Mouse (Mus musculus) skeletal muscle tissue, adult 2 months (tissue): Measurements from ENCODE around the gene Tmem131.

Experiments
- DNase-seq: peaks from one replicate; pipeline ENCODE4 v3.0.0-alpha.2; 2012; ENCODE audit warnings: low read depth, low spot score

The Tmem131 gene

DNA sequence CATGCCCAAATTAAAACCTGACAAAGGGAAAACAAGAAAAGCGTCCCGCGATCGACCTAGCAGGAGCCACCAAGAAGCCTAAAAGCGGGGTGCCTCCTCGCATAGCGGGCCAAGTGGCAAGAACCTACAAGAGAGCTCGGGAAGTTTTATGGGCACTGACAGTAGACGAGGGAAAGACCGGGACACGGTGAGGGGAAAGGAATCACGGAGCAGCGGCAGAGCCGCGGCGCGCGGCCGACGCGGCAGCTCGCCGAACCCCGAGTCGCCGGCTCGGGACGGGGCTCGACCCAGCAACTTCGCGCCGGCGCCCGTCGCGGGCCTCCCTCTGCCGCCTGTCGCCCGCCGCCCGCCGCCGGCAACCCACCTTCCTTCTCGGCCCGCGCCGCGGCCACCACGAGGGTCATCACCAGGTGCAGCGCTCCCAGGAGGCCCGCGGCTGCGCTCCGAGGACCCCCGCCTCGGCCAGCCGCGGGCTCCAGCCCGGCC, 4.6 kb downstream of the Tmem131 start:
- no peak for DNase-seq

GRCm38 (mm10) chr1:36938348-36938747, 5.1 kb downstream of the Tmem131 start:
- no peak for DNase-seq

DNA sequence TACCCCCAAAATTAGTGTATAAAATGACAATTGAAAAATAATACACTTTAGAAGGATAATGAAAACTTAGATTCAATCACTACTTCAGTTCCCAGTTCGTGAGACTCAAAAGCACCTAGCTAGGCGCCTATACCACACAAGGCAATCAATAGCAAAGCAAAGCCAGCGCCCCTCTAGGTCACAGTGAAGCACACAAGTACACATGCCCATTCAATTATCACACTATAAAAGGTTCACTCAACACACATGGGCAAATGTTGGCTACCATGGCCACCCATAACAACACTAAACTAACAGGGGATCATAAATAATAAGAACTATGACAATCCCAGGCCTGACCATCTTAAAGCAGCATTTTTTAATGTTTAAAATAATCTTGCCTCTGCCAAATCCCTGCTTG, 5.8 kb downstream of the Tmem131 start:
- no peak for DNase-seq

DNA sequence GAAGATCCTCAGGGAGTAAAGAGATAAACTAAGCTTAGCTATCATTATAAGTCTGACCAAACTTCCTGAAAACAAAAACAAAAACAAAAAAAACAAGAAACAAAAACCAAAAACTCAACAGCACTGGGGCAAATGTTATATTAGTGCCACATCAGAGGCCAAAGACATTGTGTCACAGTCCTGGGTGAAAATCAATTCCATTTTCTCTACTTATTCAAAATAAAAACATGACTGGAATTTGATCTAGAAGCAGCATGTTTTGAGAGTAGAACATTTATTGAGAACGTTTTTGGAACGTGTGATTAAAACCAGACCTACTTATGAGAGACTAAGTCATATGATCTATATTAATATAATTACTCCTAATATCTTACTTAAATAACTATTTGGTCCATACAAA, 6.5 kb downstream of the Tmem131 start:
- no peak for DNase-seq

DNA sequence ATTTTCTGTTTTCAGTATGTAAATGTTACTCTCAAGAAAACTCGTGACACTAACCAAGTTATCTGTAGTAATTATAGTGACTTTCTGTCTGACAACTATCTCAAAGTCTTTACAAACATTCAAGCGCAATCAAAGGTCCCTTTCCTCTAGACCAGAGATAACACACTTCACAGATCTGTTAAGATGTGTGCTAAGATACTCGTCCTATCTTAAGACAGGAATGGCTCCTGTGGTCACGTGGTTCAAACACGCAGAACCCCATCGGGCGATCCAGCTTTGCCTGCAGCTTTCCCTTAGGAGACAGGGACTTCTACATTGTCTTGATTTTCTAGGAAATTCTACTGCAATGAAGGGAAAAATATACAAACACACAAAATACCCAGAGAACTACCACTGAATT, 6.9 kb downstream of the Tmem131 start:
- DNase-seq: no peak

DNA sequence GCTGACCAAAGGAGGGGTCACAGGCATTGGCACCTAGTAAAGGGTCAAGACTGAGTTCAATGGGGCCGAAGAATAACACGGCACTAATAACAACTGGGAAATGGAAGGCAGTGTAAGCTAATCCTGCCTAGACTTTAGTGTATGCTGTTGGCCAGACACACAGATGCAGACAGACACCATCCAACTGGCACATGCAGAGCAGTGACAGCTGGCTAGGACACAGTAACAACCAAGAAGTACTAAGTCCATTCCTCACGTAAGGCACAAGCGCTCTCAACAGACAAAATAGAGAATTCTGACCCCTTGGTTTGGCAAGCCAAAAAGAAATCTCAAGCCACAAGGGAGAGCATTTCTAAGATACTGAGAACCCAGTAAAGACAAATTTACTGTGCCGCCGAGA, 8.7 kb downstream of the Tmem131 start:
- DNase-seq: no peak

DNA sequence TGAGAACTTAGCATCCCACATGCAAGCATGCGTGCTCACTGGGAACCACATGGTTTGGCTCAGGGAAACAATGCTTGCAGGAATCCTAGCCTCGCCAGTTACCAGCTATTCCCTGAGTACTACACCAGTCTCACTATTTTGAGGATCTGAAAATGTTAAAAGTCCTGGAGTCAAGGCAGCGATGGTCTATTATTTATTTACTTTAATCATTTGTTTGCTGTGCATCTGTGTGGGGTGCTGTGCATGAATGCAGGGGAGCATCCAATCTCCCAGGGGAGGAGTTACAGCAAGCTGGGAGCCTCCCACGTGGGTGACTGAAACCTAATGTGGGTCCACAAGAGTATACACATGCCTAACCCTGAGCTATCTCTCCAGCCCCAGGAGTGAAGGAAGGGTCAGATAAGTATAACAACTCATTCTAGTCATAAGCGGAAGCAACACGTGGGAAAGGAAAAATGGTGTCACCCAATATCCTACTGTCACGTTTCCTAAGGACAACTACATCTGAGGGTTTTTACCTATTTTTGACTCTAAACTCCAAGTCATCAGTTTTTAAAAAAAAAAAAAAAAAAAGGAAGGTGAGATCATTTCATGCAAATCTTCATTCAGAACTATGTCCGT, 9.4 kb downstream of the Tmem131 start:
- no peak for DNase-seq

DNA sequence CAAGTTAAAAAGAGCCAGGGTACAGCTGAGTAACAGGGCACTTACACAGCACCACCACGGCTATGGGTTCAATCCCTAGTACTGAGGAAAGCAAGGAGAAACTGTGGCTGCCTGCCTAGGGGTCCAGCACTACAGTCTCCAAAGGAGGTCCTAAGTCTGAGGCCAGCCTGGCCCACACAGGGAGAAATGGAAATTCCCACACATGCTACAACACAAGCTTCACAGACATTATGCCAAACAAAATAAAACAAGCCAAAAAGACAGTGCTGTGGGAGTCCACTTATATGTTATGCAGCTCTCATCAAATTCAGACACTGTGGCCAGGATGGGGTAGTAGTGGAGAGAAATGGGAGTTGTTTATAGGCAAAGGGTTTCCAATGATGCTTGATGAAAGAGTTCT, 11.2 kb downstream of the Tmem131 start:
- DNase-seq: no peak

DNA sequence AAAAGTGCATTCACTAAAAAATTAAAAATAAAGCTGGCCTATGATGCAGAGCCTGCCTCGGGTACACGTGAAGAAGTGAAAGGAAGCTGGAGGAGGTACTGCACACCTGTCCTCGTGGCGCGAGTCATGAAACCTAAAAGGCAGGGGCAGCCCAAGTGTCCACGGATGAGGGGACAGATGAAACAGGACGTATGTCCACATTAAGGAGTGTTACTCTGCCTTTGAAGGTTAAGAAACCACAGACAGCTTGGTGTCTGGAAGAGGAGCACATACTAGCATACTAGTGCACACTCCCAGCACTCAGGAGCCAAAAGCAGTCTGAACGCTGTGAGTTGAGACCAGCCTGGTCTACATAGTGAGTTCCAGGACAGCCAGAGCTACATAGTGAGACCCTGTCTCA, 12.6 kb downstream of the Tmem131 start:
- DNase-seq: no peak

- no peak for DNase-seq
Measured at GRCm38 (mm10) chr1:36929996-36930395, 13.5 kb downstream of the Tmem131 start.

DNA sequence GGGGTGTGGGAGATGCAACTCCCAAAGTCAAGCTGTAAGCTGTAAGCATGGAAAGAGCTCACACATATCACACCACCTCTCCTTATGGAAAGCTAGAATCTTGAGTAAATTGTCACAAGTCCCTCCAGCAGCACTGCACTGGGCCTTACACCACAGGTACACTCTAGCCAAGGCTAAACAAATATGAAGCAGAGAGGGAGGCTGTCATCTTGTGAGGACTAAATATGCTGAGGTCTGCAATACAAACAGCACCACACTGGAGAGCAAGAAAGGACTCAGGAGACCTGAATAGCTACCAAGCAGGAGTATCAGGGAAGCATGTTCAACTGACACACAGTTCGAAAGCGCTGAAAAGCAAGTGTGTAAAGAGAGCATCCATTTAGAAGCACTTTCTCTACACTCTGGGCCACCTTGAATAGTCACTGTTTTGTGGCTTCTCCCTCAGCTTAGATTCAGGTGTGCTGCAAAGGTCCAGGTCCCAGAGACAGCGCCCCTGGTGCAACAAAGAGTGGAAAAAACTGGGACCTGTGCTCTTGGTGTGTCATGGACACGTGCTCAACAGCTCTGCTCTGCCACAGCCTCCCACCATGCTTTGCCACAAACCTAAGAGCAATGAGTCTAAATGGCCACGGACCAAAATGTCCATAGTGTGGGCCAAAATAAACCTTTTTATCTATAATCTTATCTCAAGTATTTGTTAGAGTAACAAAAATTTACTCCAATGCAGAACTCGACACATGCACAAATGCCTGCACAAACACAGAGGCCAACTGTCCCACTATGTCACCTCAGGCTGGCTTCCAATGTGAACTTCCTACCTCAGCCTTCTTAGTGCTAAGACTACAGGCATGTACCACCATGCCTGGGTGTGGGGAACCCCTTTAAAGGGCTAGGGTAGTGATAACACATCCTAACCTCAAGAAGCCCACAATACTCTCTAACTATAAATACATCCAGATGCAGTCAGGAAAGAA, 14.8 kb downstream of the Tmem131 start:
- DNase-seq: no peak

- DNase-seq: no peak
Measured at GRCm38 (mm10) chr1:36927569-36927968, 15.9 kb downstream of the Tmem131 start.

- DNase-seq: no peak
Measured at GRCm38 (mm10) chr1:36926738-36927137, 16.7 kb downstream of the Tmem131 start.

DNA sequence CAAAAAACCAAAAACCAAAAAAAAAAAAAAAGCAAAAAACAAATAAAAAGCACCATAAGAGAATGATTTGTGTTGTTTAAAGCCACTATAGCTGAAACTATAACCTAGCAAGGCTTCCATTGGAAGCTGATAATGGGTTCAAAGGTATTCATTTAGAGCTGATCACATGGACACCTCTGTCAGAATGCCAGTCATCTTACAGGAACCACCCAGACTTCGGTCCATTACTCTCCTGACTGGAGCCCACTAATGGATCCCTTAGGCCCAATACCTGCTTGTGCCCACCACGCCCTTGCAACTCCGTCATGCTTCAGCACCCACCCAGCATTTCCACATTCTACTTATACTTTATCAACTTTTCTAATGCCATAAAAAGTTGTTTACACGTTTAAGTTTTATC, 17.2 kb downstream of the Tmem131 start:
- DNase-seq: no peak

- DNase-seq: no peak
Measured at GRCm38 (mm10) chr1:36925781-36926180, 17.7 kb downstream of the Tmem131 start.

DNA sequence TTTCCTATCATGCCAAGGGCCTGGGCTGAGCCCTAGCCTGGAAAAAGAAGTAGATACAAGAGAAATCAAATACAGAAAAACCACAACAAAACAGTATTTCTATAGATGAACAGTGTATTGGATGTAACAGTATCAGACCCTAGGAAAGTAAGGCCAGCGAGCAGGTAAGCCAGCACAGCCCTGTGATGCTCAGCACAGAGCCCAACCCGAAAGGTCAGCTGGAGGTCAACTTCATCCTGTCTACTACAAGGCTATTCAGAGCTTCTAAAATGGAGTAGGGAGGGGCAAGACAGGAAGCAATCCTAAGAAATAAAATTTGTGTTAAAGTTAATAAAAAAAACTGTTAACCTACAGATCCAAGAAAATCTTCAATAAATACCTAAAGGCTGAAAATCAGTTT, 18.6 kb downstream of the Tmem131 start:
- no peak for DNase-seq

DNA sequence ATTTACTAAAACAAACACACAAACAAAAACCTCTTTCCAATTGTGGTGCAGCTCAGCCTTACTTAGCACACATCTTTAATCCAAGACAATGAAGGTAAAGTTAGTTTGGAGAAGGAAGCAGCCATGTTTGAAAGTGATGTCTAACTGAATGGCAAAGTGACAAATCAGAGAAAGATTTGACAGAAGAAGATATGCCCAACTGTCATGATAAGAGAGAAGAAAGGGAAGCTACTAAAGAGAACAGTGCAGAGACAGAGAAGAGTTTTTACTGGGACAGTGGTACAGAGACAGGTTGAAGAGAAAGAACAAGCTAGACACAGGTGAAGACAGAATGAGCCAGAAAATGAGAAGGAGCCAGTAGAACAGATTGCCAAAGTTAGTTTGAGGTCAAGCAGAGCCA, 19.6 kb downstream of the Tmem131 start:
- no peak for DNase-seq

- DNase-seq: no peak
Measured at GRCm38 (mm10) chr1:36922623-36923421, 20.6 kb downstream of the Tmem131 start.

- no peak for DNase-seq
Measured at GRCm38 (mm10) chr1:36921614-36922393, 21.7 kb downstream of the Tmem131 start.

GRCm38 (mm10) chr1:36920726-36921125, 22.7 kb downstream of the Tmem131 start:
- peak; percentile 52 for DNase-seq

- DNase-seq: peak; percentile 47
Measured at GRCm38 (mm10) chr1:36920154-36920716, 23.2 kb downstream of the Tmem131 start.
